Mouse (Mus musculus) kidney, embryonic 14.5 days (tissue): Measurements from ENCODE around the gene Ranbp9. TPM values are rescaled to one million over a fixed set of nuclear protein-coding genes. Genes with fewer than 3 reads are reported as not detected.
"Not testable (repeated sequence)": the region's sequence is repeated elsewhere in the genome, so short reads cannot be mapped to it uniquely, and the experiment has no call there.

Source experiments
- ATAC-seq: fragments of 200-750 bp; cut with Nextera tagmentation; 2 replicates; pipeline ENCODE4 v1.8.0; 2017; ENCODE audit warnings: moderate number of reproducible peaks, mild to moderate bottlenecking, moderate TSS enrichment, moderate library complexity; ENCODE audit not compliant: low FRiP score, low TSS enrichment
- H3K27ac ChIP-seq: fragments of 300-500 bp; sonication (generic); 2 replicates; pipeline ENCODE4 v1.5.1; 2014; ENCODE audit warnings: low read depth, mild to moderate bottlenecking, low read length, moderate library complexity, mixed read lengths
- H3K27me3 ChIP-seq: fragments of 300-500 bp; sonication (generic); 2 replicates; pipeline ENCODE4 v1.6.1; 2014; ENCODE audit warnings: mild to moderate bottlenecking, low read length; ENCODE audit not compliant: control insufficient read depth, insufficient read depth
- H3K36me3 ChIP-seq: fragments of 300-500 bp; sonication (generic); 2 replicates; pipeline ENCODE4 v1.6.1; 2014; ENCODE audit warnings: low read length, mixed read lengths; ENCODE audit not compliant: control insufficient read depth, insufficient read depth
- H3K4me1 ChIP-seq: fragments of 300-500 bp; sonication (generic); 2 replicates; pipeline ENCODE4 v1.6.1; 2014; ENCODE audit warnings: low read length, mixed read lengths; ENCODE audit not compliant: control insufficient read depth, insufficient read depth
- H3K4me2 ChIP-seq: fragments of 300-500 bp; sonication (generic); replicated peaks from 2 replicates; pipeline ENCODE4 v1.6.1; 2014; ENCODE audit warnings: low read depth, mild to moderate bottlenecking, low read length
- H3K4me3 ChIP-seq: fragments of 300-500 bp; sonication (generic); 2 replicates; pipeline ENCODE4 v1.5.1; 2014; ENCODE audit warnings: mild to moderate bottlenecking, low read length
- H3K9ac ChIP-seq: fragments of 300-500 bp; sonication (generic); 2 replicates; pipeline ENCODE4 v1.6.1; 2014; ENCODE audit warnings: low read depth, mild to moderate bottlenecking, low read length, moderate library complexity
- H3K9me3 ChIP-seq: fragments of 300-500 bp; sonication (generic); 2 replicates; pipeline ENCODE4 v1.6.1; 2016; ENCODE audit warnings: low read length; ENCODE audit not compliant: control insufficient read depth
- WGBS: fragments of 180-500 bp; shearing (Covaris S2); extraction: QIAGEN DNeasy Blood & Tissue Kit; methylation state at CpG from one replicate; pipeline ENCODE4 v1.1.7; 2014; 5-methylcytosine and 5-hydroxymethylcytosine counted together
- polyA plus RNA-seq: library from polyadenylated mRNA; unstranded; fragments of >200 nt; fragmentation: Nextera tagmentation; extraction: Ambion mirVana; gene quantifications from 2 replicates; pipeline ENCODE4 v1.2.1, GENCODE M21; 2014

Ranbp9 gene
- polyA plus RNA-seq, 1 experiment from 2014 or later = 15.1 TPM

GRCm38 (mm10) chr13:43476226-43476625 lies 4.9 kb downstream of the Ranbp9 start:
- no peak overlapping the region for H3K4me2 ChIP-seq
- H3K4me3 ChIP-seq = no peak overlapping the region
- 53% methylated on average over 7 of the region's 7 CpGs for WGBS
- no peaks in the 10 kb centered on the region for H3K9me3 ChIP-seq
- H3K27me3 ChIP-seq = no peaks in the 10 kb centered on the region
- H3K36me3 ChIP-seq = no peaks in the 10 kb centered on the region
- no peak overlapping the region for H3K9ac ChIP-seq
- no peak overlapping the region for H3K27ac ChIP-seq
- no peak for ATAC-seq
- H3K4me1 ChIP-seq = peaks cover 32% of the 10 kb centered on the region

GRCm38 (mm10) chr13:43474722-43475121 lies 6.4 kb downstream of the Ranbp9 start:
- H3K4me2 ChIP-seq = no peak overlapping the region
- WGBS = 78% methylated on average over 5 of the region's 5 CpGs
- peaks cover 32% of the 10 kb centered on the region for H3K4me1 ChIP-seq
- no peaks in the 10 kb centered on the region for H3K27me3 ChIP-seq
- no peak for ATAC-seq
- H3K4me3 ChIP-seq = no peak overlapping the region
- H3K27ac ChIP-seq = no peak overlapping the region
- no peaks in the 10 kb centered on the region for H3K36me3 ChIP-seq
- no peaks in the 10 kb centered on the region for H3K9me3 ChIP-seq
- H3K9ac ChIP-seq = no peak overlapping the region

GRCm38 (mm10) chr13:43471861-43472260 lies 9.2 kb downstream of the Ranbp9 start:
- ATAC-seq, H3K27ac ChIP-seq, H3K4me3 ChIP-seq, H3K9me3 ChIP-seq, H3K27me3 ChIP-seq, H3K9ac ChIP-seq, H3K4me2 ChIP-seq, H3K36me3 ChIP-seq: not testable (repeated sequence)
- peaks cover 23% of the 10 kb centered on the region for H3K4me1 ChIP-seq
- 93% methylated on average over 1 of the region's 1 CpGs for WGBS

- WGBS = 87% methylated on average over 1 of the region's 1 CpGs
- peaks cover 11% of the 10 kb centered on the region for H3K4me1 ChIP-seq
- H3K4me3 ChIP-seq = no peak overlapping the region
Observed at GRCm38 (mm10) chr13:43469607-43470006, 11.5 kb downstream of the Ranbp9 start.

GRCm38 (mm10) chr13:43464605-43465004 lies 16.5 kb downstream of the Ranbp9 start:
- Histone ChIP-seq H3K36me3 (no peaks in the 10 kb centered on the region), H3K9me3 (no peaks in the 10 kb centered on the region; the same call in 1 of the 2 replicates), H3K27ac (no peak overlapping the region), H3K4me1 (no peaks in the 10 kb centered on the region), H3K27me3 (no peaks in the 10 kb centered on the region), H3K4me3 (no peak overlapping the region), H3K9ac (no peak overlapping the region), H3K4me2 (no peak overlapping the region)
- WGBS = 100% methylated on average over 2 of the region's 2 CpGs
- ATAC-seq = no peak

More at GRCm38 (mm10) chr13:43469607-43470006, 11.5 kb downstream of the Ranbp9 start:
- H3K36me3 ChIP-seq = no peaks in the 10 kb centered on the region
- H3K27me3 ChIP-seq = no peaks in the 10 kb centered on the region
- H3K27ac ChIP-seq = no peak overlapping the region
- no peak overlapping the region for H3K9ac ChIP-seq
- no peaks in the 10 kb centered on the region; the same call in 1 of the 2 replicates for H3K9me3 ChIP-seq
- no peak for ATAC-seq
- no peak overlapping the region for H3K4me2 ChIP-seq

- H3K4me1 ChIP-seq = 0 out of 2 replicates have a peak, but pooled peaks cover 7% of the 10 kb centered on the region
- no peak for ATAC-seq
- H3K4me2 ChIP-seq = no peak overlapping the region
- no peak overlapping the region for H3K4me3 ChIP-seq
- no peak overlapping the region for H3K9ac ChIP-seq
- no peak overlapping the region for H3K27ac ChIP-seq
- H3K27me3 ChIP-seq = no peaks in the 10 kb centered on the region
- 65% methylated on average over 1 of the region's 1 CpGs for WGBS
- no peaks in the 10 kb centered on the region for H3K9me3 ChIP-seq
- no peaks in the 10 kb centered on the region for H3K36me3 ChIP-seq
Observed at GRCm38 (mm10) chr13:43457161-43457560, 23.9 kb downstream of the Ranbp9 start.

- 77% methylated on average over 7 of the region's 7 CpGs for WGBS
- Histone ChIP-seq H3K27ac (no peak overlapping the region), H3K4me3 (no peak overlapping the region), H3K4me2 (no peak overlapping the region), H3K9me3 (no peaks in the 10 kb centered on the region), H3K4me1 (0 out of 2 replicates have a peak, but pooled peaks cover 7% of the 10 kb centered on the region), H3K9ac (no peak overlapping the region), H3K27me3 (no peaks in the 10 kb centered on the region), H3K36me3 (no peaks in the 10 kb centered on the region)
- ATAC-seq = no peak
Observed at GRCm38 (mm10) chr13:43454431-43454830, 26.7 kb downstream of the Ranbp9 start.

GRCm38 (mm10) chr13:43452843-43453605 lies 28.1 kb downstream of the Ranbp9 start:
- no peak overlapping the region for H3K4me3 ChIP-seq
- no peaks in the 10 kb centered on the region for H3K9me3 ChIP-seq
- H3K9ac ChIP-seq = no peak overlapping the region
- peak overlapping the region; percentile 12 for H3K27ac ChIP-seq
- 26% methylated on average over 7 of the region's 7 CpGs for WGBS
- ATAC-seq = no peak
- H3K36me3 ChIP-seq = no peaks in the 10 kb centered on the region
- no peak overlapping the region; the same call in 1 of the 2 replicates for H3K4me2 ChIP-seq
- 0 out of 2 replicates have a peak, but pooled peaks cover 7% of the 10 kb centered on the region for H3K4me1 ChIP-seq
- no peaks in the 10 kb centered on the region for H3K27me3 ChIP-seq

GRCm38 (mm10) chr13:43452177-43452576 lies 28.9 kb downstream of the Ranbp9 start:
- no peaks in the 10 kb centered on the region for H3K36me3 ChIP-seq
- ATAC-seq = no peak
- WGBS = 81% methylated on average over 2 of the region's 2 CpGs
- no peak overlapping the region for H3K4me3 ChIP-seq
- no peak overlapping the region for H3K27ac ChIP-seq
- no peak overlapping the region for H3K4me2 ChIP-seq
- 0 out of 2 replicates have a peak, but pooled peaks cover 9% of the 10 kb centered on the region for H3K4me1 ChIP-seq
- H3K9ac ChIP-seq = no peak overlapping the region
- no peaks in the 10 kb centered on the region for H3K9me3 ChIP-seq
- H3K27me3 ChIP-seq = no peaks in the 10 kb centered on the region
